Mouse (Mus musculus) ovary, adult 18-20 months (tissue): Measurements from ENCODE around the gene Slc17a4.

Experiments used
- DNase-seq: peaks from one replicate; pipeline ENCODE4 v3.0.0; 2022; ENCODE audit warnings: low spot score, mixed read lengths

The Slc17a4 gene

DNA sequence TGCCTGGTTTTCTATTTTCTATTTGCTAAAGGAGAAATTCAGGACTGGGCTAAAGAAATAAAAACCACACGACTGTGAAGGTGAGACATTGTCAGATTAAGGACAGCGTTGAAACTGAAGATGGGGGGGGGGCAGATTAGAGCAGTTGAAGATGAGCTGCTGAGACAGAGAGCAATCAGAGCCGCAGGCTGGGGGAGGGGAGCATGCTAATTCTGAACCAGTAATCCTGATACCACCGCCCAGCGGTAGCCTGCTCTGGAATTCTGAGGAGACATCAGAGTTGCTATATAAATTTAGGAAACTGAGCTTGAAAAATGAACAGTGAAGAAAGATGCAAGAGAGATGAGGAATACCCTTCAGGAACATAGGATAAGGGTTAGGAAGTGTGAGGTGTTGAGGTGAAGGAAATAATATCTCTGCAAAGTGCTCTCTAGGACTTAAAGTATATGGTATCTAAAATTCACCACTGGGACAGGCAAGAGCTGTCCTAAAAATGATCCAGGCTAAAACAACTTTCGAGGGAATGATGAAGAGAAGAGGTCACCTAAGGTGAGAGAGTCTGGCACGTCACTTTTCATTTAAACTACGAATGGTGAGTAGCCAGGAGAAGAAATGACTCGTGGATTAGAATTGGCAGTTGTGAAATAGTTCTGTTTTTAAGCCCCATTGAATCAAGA, 22.1 kb downstream of the Slc17a4 start:
- no peak for DNase-seq

DNA sequence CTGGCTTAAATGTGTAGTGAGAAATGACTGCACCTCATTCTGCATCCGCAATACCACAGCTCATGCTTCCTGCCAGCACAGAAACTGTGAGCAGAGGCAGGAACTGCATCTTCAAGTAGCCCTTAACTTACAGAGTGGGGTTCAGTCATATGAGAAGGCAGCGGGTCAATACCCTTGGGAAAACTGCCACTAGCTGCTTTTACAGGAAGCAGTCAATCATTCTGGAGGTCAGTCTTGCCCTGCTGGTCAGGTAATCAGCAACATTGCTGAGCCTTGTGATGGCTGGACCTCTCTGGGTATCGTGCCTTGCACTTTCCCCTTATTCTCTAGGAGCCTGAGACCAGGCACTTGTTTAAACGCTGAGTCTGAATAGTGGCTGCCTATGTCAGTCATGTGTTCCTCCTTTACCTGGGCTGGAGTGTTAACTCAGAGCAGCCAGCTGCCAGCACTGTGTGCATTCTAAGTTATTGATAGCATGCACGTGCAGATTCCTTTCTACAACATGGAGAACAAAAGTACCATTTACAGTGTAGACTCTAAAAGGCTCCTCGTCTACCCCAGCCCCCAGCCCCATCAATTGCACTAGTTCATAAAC, 25.7 kb downstream of the Slc17a4 start:
- no peak for DNase-seq

DNA sequence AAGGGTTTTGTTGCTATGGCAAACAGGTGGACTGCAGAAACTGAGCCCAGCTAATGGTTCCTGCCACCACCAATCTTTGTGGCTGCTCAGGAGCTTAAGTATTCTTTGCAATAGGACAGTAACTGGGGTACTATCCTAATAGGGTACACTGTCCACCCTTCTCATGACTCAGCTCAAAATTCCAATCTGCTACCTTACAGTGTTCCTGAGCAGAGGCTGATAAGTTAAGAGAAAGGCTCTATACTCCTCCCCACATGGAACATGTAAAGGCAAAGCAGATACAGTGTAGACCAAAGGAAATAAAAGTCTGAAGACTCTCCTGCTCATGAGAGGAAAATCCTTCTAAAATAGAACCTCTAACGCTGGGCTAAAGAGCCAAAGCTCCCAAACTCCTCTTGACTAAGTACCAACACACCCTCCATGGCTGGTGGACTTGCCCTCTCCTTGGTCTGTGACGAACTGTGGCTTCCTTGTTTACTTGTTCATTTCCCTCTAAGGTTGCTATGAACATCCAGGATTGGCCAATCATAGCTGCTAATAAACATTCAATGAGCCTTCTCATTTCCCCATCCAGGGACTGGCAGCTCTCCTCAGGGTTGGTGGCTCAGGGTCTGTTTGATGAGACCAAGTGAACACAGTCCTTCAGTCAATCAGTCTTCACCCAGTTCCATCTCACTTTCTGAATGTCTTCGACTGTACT, 27.6 kb downstream of the Slc17a4 start:
- no peak for DNase-seq

DNA sequence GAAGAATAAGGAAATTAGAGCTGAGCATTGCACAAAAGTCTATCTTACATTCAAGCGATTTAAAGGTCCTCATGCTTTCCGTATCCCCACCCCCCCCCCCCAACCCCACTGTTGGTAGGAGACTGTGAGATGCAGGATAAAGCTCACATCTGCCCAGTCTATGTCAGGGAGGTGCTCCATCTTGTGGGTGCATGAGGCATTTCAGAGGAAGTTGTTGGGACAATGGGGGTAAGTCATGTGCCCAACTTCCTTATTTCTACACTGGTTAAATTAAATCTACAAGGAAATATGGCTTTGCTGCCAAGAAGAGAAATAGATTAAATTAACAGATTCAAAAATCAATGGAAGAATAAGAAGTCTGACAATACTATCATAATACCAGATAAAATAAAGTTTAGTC, 29.3 kb downstream of the Slc17a4 start:
- no peak for DNase-seq

DNA sequence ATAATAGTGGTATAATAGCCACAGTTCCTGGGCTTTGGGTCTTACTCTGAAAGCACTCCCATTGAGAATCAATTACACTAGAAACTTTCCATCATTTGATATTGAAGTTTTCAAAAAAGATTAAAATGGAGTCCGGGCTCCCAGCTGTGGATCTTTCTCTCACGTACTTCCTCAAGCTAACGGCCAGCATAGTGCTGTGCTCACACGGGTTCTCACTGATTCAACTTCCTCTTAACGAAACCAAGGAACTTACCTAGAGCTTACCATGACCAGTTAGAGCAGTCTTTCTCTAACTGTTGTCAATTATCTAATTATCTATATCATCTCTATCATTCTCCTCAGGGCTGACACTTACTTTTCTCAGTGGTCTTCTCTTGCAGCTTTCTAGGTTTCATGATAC, 35.2 kb downstream of the Slc17a4 start:
- DNase-seq, result no peak

DNA sequence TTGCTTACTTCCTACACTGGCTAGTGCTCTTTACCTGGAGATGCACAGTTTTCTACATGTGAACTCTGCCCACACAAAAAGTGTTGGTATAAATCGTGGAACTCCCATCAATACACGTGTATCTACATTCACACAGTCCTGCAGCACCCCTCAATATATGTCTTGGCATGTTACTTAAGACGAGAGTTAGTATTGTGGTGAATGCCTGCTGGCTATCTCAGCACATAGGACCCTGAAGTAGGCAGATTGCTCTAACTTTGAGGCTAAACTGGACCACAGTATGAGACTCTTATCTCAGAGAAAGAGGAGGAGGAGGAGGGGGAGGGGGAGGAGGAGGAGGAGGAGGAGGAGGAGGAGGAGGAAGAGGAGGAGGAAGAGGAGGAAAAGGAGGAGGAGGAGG, 35.7 kb downstream of the Slc17a4 start:
- no peak for DNase-seq

DNA sequence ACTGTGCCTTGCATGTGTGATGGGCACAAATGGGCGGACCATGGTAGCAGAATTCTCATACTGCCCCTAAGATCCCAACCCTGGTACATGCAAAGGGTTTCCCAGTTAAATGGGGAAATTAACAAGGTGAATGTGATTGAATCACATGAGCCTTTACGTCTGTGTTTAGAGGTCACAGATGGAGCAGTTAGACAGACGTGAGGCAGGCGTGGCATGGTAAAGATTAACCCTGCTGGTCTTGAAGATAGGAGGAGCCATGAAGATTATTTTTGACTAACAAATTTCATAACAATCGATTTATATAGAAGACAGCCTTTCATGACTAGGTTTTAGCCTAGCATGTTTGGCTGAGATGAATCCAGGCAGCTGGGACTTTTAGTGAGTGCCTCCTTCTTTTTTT, 41.7 kb downstream of the Slc17a4 start:
- DNase-seq, result no peak

DNA sequence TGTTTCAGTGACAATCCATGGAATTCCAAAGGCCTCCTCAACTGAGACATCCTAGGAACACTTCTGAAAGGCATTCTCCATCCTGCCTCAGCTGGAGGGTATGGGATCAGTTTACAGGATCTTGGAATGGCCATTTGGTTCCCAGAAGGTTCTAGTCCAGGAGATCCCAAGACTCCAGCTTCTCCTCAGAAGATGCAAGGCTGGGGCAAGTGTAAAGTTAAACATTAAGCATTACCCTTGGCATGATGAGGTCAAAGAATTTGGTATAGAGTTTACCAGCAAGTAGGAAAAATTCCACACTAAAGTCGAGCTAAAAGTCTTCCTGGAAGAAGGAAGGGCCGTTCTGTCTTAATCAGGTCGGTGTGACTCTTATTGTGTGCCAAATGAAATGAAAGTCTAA, 44.8 kb downstream of the Slc17a4 start:
- DNase-seq, result no peak

DNA sequence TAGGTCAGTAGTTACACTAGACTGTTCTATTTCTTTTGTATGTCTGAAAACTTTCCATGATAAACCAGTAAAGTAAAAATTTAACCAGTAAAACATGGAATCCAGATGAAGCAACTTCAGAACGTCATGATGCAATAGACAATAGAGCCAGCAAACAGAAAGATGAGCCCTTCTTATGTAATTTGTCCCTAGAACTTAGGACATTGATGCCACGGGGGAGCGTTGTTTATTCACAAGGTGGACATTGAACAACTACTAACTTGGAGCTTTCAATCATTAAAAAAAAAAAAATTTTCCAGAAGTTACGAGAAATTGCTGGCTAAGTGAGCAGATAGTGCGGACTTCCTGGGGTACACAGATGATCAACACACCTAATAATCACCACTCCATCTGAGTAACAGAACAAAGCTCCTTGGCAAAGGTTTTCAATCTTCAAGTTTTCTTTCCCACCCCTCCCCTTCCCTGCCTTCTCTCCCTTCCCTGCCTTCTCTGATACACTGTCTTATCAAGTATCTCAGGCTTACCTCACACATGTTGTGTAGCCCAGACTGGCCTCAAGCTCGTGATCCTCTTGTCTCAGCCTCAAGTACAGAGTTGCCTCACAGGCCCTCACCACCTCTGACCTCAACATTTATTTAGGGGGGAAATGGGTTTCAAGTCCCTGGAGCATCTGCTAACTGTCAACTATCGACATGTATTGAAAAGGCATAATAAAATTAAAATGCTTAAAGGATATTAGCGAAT, 45.8 kb downstream of the Slc17a4 start:
- DNase-seq, result no peak

DNA sequence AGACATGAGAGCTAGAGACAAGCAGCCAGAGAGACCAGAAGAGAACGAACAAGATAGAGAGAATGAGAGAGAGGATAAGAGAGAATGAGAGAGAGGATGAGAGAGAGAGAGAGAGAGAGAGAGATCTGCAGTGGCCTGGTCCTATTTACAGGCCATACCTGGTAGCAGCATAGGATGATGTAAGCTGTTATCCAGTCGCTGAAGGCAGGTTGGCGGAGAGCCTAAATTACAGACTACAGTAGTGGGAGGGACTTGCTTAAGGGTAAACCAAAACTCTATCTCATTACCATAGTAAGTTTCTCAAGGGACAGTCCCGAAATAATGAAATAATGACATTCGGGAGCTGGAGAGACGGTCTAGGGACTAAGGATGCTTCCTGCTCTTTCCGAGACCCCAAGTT, 47.4 kb downstream of the Slc17a4 start, which contains the start of gene Slc17a1:
TSS of gene Slc17a1 (plus strand) at position 346 of the 400 bp plus-strand sequence.
- no peak for DNase-seq

DNA sequence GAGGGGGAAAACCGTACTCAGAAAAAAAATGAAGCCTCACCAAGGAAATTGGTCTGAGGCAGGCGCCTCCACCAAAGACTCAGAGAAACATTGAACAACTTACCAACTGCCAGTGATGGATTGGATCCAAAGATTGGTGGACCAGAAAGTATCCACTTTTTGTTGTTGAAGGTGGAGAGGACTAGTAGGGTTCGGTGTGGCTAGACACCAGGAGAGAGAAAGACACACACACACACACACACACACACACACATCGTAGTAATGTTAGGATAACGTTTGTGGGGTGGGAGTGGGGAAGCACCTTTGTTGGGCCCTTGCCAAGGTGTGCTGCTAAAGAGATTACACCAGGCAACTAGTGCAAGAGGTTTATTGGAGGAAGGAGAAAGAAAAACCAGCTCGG, 47.8 kb downstream of the Slc17a4 start:
- DNase-seq, result no peak

DNA sequence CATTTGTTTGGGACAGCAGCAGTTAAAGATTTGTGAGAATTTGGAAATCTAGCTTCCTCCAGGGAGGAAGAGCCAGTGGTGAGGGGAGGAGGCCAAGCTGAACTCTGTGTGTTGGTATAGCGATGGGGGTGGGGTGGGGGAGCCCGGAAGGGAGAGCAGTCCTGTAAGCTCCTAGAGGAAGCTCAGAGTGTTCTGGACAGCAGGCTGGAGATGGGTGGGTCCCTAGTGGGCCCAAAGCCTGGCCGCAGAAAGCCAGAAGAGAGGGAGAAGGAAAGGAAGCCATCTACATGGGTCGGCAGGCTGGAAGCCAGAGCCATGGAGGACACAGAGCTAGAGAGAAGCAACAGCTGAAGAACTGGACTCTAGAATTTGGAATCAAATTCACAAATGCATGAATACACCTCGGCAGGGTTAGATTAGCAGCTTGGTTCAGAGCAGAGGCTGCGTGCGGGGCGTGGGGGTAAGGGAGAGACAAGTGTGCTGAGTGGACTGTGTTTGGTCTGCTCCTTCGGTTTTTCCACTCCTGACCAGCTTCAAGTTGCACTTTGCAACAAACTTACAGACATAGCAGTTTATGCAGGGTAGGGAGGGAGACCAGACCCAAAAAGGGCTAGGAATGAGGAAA, 48.6 kb downstream of the Slc17a4 start:
- DNase-seq, result no peak

DNA sequence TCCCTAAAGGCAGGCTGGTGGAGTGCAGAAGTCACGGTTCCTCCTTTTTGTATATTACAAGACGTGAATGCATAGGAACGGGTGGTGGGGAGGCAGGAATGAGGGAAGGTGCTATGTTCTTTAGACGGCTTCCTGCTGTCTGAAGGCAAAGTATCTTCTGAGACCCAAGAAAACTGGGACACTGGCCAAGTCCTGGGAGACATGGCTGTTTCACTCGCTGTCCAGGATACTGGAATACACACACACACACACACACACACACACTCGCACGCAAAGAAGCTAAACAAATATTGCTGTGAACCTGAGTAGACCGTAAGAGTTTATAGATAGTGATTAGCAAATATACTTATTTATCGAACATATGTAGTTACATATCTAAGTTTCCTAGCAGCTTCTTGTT, 50.1 kb downstream of the Slc17a4 start:
- no peak for DNase-seq

DNA sequence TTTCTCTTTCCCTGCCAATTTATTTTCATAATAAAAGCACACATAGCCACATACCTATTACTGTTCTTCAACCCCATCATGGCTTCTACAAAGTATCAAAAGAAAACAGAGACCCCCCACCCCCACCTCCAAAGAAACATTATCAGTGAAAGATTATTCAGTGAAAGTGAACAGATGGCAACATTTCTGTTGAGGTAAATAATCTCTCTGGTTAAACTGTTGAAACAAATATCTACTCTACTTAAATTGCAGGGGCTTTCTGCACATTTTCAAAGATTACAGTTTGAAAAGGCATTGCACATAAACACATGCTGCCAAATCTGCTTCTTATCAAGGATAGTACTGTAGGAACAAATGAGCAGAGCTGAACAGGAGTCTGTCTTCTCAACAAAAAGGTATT, 53.0 kb downstream of the Slc17a4 start:
- DNase-seq, result no peak

DNA sequence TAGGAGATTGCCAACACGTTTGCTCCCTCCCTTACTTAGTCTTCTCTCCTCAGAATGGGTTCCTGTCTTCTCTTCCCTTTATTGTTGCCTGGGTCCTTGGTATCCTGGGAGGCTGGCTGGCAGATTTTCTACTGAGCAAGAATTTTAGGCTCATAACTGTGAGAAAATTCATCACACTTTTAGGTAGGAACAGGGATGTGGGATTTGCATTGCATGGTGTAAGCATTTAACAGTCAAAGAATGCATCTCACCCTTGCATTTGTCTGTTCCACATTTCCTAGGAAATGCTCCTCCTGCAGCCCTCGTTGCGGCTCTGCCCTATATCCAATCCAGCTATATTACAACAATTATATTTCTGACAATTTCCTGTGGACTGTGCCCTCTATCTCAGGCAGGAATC, 58.4 kb downstream of the Slc17a4 start:
- DNase-seq, result no peak

DNA sequence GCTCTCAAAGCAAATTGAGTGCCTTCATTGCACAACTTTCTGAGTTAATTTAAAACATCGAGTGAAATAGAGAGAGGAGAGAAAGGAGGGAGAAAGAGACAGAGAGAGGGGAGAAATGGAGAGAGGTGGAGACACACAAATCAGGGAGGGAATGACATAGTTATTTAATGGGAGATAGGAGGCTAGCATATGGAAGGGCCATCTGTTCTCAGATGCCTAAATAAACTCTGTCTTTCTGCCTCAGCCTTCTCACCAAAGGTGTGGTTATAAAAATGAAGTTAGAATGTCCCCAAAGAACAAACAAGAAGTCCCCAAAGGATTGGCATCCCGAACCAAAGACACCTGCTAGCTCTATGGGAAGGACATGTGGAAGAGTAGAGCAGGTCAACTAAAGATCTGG, 65.5 kb downstream of the Slc17a4 start:
- no peak for DNase-seq
